Mouse (Mus musculus): ENCODE data around the gene Pde1a. TPM values are rescaled to one million over a fixed set of nuclear protein-coding genes. Genes with fewer than 3 reads are reported as not detected.

Pde1a gene
- polyA plus RNA-seq, 1 experiment: not detected

DNA sequence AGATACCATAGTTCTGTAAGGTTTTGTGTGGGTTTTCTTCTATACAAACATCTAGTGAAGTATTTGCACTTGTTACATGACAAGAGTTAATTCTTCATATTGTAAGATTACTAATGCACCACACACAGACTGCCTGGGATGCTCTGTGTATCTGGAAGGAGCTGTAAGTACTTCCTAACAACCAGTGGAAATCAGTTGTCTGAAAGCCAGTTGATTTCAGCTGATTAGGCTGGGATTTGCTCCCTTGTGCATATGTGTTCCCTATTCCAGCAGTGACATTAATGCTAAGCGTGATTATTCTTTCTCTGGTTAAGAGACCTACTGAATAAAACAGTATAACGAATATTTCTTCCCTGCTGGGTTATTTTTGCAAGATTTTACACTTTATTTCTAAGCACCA, 55.8 kb downstream of the Pde1a start:
- no peak overlapping the region for H3K4me3 ChIP-seq (ENCODE audit: insufficient read depth, poor library complexity, severe bottlenecking)
- H3K27me3 ChIP-seq (ENCODE audit: control insufficient read depth, insufficient read depth, insufficient read length): no peaks in the 10 kb centered on the region
- H3ac ChIP-seq (ENCODE audit: control insufficient read depth, insufficient read length, low read depth): no peak overlapping the region
- no peaks in the 10 kb centered on the region for H3K79me2 ChIP-seq (ENCODE audit: control insufficient read depth, insufficient read depth)
- TF ChIP-seq MAX (IDR thresholded peaks at IDR 0.05) (no peak), FOSL1 (IDR thresholded peaks at IDR 0.05; ENCODE audit: insufficient read depth, low read length, poor library complexity, severe bottlenecking) (no peak), MYOG (IDR thresholded peaks at IDR 0.05; ENCODE audit: control insufficient read depth, extremely low read depth, insufficient read length) (no peak), CTCF (IDR thresholded peaks at IDR 0.05; ENCODE audit: control insufficient read depth, insufficient read depth, insufficient read length) (no peak), USF1 (IDR thresholded peaks at IDR 0.05; ENCODE audit: low read depth) (no peak), MYOD1 (IDR thresholded peaks at IDR 0.05; ENCODE audit: control insufficient read depth, insufficient read length, low read depth) (no peak), CEBPB (IDR thresholded peaks at IDR 0.05; ENCODE audit: low read depth) (no peak)
- no peaks in the 10 kb centered on the region for H3K79me3 ChIP-seq (ENCODE audit: low read depth)
- no peaks in the 10 kb centered on the region for H3K36me3 ChIP-seq (ENCODE audit: control insufficient read depth, insufficient read depth)

DNA sequence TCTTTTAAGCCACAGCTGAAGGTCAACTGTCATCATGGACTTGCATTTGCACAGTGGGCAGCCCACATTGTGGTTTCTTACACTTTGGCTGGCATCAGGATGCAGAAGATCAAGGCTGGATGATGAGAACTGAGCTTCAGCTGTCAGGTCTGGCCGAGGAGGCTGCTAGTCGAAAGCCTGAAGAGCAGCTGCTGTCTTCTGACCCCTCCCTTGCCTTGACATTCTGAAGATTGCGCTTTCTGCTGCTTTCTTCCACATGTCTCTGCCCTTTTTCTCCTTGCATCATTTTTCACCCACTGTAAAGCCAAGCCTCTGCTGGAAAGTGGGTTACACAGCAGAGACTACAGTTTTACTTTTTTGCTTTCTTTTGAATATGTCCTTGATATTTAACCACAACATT, 59.5 kb downstream of the Pde1a start:
- no peaks in the 10 kb centered on the region for H3K36me3 ChIP-seq (ENCODE audit: control insufficient read depth, insufficient read depth)
- H3K79me3 ChIP-seq (ENCODE audit: low read depth): no peaks in the 10 kb centered on the region
- H3K4me3 ChIP-seq (ENCODE audit: insufficient read depth, poor library complexity, severe bottlenecking): no peak overlapping the region
- H3K27me3 ChIP-seq (ENCODE audit: control insufficient read depth, insufficient read depth, insufficient read length): no peaks in the 10 kb centered on the region
- TF ChIP-seq CTCF (IDR thresholded peaks at IDR 0.05; ENCODE audit: control insufficient read depth, insufficient read depth, insufficient read length): no peak
- peak; percentile 31 for TF ChIP-seq MYOD1 (IDR thresholded peaks at IDR 0.05; ENCODE audit: control insufficient read depth, insufficient read length, low read depth)
- no peak for TF ChIP-seq FOSL1 (IDR thresholded peaks at IDR 0.05; ENCODE audit: insufficient read depth, low read length, poor library complexity, severe bottlenecking)
- no peak for TF ChIP-seq MAX (IDR thresholded peaks at IDR 0.05)
- no peaks in the 10 kb centered on the region for H3K79me2 ChIP-seq (ENCODE audit: control insufficient read depth, insufficient read depth)
- H3ac ChIP-seq (ENCODE audit: control insufficient read depth, insufficient read length, low read depth): no peak overlapping the region

DNA sequence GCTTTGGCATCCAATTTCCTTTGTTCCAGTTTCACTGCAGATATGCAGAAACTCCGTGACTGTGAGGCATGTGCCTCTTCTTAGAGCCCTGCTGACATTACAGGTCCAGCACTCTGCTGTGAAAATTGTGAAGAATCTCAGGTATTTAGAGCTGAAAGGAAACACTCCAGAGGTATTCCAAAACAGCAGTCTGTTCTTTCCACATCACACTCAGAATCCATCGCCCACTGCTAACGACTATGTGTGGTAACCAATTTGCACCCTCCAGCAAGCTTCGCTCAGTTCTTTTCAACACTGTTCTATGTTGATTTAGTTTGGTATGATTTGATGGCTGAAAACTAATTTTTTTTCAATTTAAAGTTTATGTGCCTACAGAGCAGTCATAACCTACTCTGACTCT, 62.8 kb downstream of the Pde1a start:
- H3ac ChIP-seq (ENCODE audit: control insufficient read depth, insufficient read length, low read depth): no peak overlapping the region
- TF ChIP-seq MAX (IDR thresholded peaks at IDR 0.05) (no peak), MYOG (IDR thresholded peaks at IDR 0.05; ENCODE audit: control insufficient read depth, extremely low read depth, insufficient read length) (no peak), USF1 (IDR thresholded peaks at IDR 0.05; ENCODE audit: low read depth) (no peak), FOSL1 (IDR thresholded peaks at IDR 0.05; ENCODE audit: insufficient read depth, low read length, poor library complexity, severe bottlenecking) (no peak), MYOD1 (IDR thresholded peaks at IDR 0.05; ENCODE audit: control insufficient read depth, insufficient read length, low read depth) (no peak), CTCF (IDR thresholded peaks at IDR 0.05; ENCODE audit: control insufficient read depth, insufficient read depth, insufficient read length) (no peak), CEBPB (IDR thresholded peaks at IDR 0.05; ENCODE audit: low read depth) (no peak)
- H3K79me2 ChIP-seq (ENCODE audit: control insufficient read depth, insufficient read depth): no peaks in the 10 kb centered on the region

DNA sequence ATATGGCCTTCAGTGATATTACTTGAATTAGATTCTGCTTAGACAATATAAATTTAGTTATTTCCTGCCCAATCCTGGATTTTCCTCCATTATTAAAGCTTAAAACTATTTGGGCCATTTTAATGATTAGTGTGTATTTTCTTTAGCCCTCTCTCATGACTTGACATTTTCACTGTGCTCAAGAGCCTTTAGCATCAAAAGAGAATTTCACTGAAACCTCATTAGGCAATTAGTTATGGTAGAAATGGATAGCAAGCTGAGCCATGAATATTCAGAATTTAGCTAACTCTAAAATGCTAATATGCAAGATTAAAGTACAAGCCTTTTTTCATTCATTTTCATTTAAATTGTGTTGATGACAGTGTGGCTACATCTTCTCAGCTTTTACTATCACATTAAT, 73.2 kb downstream of the Pde1a start:
- Histone ChIP-seq H3K79me2 (ENCODE audit: control insufficient read depth, insufficient read depth) (no peaks in the 10 kb centered on the region), H3K36me3 (ENCODE audit: control insufficient read depth, insufficient read depth) (no peaks in the 10 kb centered on the region), H3K4me3 (ENCODE audit: insufficient read depth, poor library complexity, severe bottlenecking) (no peak overlapping the region), H3K27me3 (ENCODE audit: control insufficient read depth, insufficient read depth, insufficient read length) (no peaks in the 10 kb centered on the region), H3ac (ENCODE audit: control insufficient read depth, insufficient read length, low read depth) (no peak overlapping the region), H3K79me3 (ENCODE audit: low read depth) (no peaks in the 10 kb centered on the region)
- TF ChIP-seq CEBPB (IDR thresholded peaks at IDR 0.05; ENCODE audit: low read depth) (no peak), CTCF (IDR thresholded peaks at IDR 0.05; ENCODE audit: control insufficient read depth, insufficient read depth, insufficient read length) (no peak), FOSL1 (IDR thresholded peaks at IDR 0.05; ENCODE audit: insufficient read depth, low read length, poor library complexity, severe bottlenecking) (no peak), MYOG (IDR thresholded peaks at IDR 0.05; ENCODE audit: control insufficient read depth, extremely low read depth, insufficient read length) (no peak), MYOD1 (IDR thresholded peaks at IDR 0.05; ENCODE audit: control insufficient read depth, insufficient read length, low read depth) (no peak), MAX (IDR thresholded peaks at IDR 0.05) (no peak), USF1 (IDR thresholded peaks at IDR 0.05; ENCODE audit: low read depth) (no peak)

More for the DNA sequence above, 62.8 kb downstream of the Pde1a start:
- Histone ChIP-seq H3K4me3 (ENCODE audit: insufficient read depth, poor library complexity, severe bottlenecking) (no peak overlapping the region), H3K27me3 (ENCODE audit: control insufficient read depth, insufficient read depth, insufficient read length) (no peaks in the 10 kb centered on the region), H3K79me3 (ENCODE audit: low read depth) (no peaks in the 10 kb centered on the region), H3K36me3 (ENCODE audit: control insufficient read depth, insufficient read depth) (no peaks in the 10 kb centered on the region)

DNA sequence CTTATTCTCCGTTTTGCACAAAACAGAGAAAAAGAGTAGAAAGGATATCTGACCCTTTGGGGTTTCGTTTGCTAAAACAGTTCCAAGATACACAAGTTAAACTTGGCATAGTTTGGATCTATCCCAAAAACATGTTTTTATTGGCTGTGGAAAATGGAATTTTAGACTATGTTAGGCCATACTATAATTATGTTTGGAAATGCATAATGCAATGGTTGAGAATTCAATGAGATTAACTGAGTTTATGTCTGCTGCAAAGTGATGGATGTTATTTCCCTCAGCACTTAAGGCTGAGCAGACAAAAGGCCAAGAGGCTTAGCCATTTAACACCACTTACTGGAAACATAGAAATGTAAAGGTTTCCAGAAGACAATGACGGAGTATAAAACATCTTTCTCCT, 75.2 kb downstream of the Pde1a start:
- Histone ChIP-seq H3K79me3 (ENCODE audit: low read depth) (no peaks in the 10 kb centered on the region), H3K27me3 (ENCODE audit: control insufficient read depth, insufficient read depth, insufficient read length) (no peaks in the 10 kb centered on the region), H3K79me2 (ENCODE audit: control insufficient read depth, insufficient read depth) (no peaks in the 10 kb centered on the region), H3K36me3 (ENCODE audit: control insufficient read depth, insufficient read depth) (no peaks in the 10 kb centered on the region), H3ac (ENCODE audit: control insufficient read depth, insufficient read length, low read depth) (no peak overlapping the region), H3K4me3 (ENCODE audit: insufficient read depth, poor library complexity, severe bottlenecking) (no peak overlapping the region)
- no peak for TF ChIP-seq USF1 (IDR thresholded peaks at IDR 0.05; ENCODE audit: low read depth)
- no peak for TF ChIP-seq MYOD1 (IDR thresholded peaks at IDR 0.05; ENCODE audit: control insufficient read depth, insufficient read length, low read depth)
- no peak for TF ChIP-seq MYOG (IDR thresholded peaks at IDR 0.05; ENCODE audit: control insufficient read depth, extremely low read depth, insufficient read length)
- no peak for TF ChIP-seq CTCF (IDR thresholded peaks at IDR 0.05; ENCODE audit: control insufficient read depth, insufficient read depth, insufficient read length)
- TF ChIP-seq CEBPB (IDR thresholded peaks at IDR 0.05; ENCODE audit: low read depth): no peak
- TF ChIP-seq MAX (IDR thresholded peaks at IDR 0.05): no peak
- TF ChIP-seq FOSL1 (IDR thresholded peaks at IDR 0.05; ENCODE audit: insufficient read depth, low read length, poor library complexity, severe bottlenecking): no peak
